Mouse (Mus musculus) G1E (cell line): ENCODE data around the gene Dhx15.

Experiments used
- CTCF ChIP-seq: IDR thresholded peaks from 2 replicates; pipeline ENCODE4 v1.5.1; 2012; ENCODE audit warnings: low read depth, low read length, inconsistent platforms, mixed read lengths
- POLR2AphosphoS5 ChIP-seq: IDR thresholded peaks from 2 replicates; pipeline ENCODE4 v1.6.1; 2012; ENCODE audit warnings: low read depth, low read length, inconsistent platforms; ENCODE audit not compliant: insufficient replicate concordance

DNA sequence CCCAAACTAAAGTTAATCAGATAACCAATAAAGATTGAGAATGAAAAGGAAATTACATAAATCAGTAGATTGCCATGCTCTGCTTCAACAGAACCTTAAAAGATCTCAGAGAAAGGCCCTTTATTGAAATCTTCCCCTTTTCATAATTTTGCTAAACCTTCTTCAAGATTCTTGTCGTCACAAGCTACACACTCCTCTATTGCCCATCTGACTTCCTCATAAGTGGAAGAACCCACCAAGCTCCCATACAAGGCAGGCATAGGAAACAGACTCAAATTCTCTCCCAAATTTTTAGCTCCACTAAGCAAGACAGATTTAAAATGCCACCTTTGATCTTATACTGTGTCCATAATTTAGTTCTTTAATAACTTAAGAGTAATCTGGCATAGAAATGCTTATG lies 13.0 kb downstream of the Dhx15 start:
- no peak for TF ChIP-seq CTCF
- no peak for TF ChIP-seq POLR2AphosphoS5
